Comparison of ENCODE assay signal across 9 mouse cellular contexts in genomic region chr12:105258787-105259186, GRCm38 (mm10). TPM values are rescaled to one million over a fixed set of nuclear protein-coding genes. Genes with fewer than 3 reads are reported as not detected.
DNase-seq lines count a peak whose midpoint lies in the region; ATAC-seq and TF ChIP-seq lines count a peak whose summit lies in the region.
"Had no signal": no experiment of that assay in that cellular context is flagged by ENCODE, and none has a peak within 500 bp of the region (broad histone marks: within the 10 kb centered on the region; RNA-seq: fewer than 3 reads in every experiment).

No protein-coding gene starts in this region.

- no peaks in the 10 kb centered on the region for H3K9me3 ChIP-seq in MEL (replicated peaks; ENCODE audit: insufficient read depth, low read length)
- no peaks in the 10 kb centered on the region for H3K9me3 ChIP-seq in embryonic facial prominence, embryonic 11.5 days (replicated peaks; ENCODE audit: control insufficient read depth, low read length)
- H3K9me3 ChIP-seq in heart, embryonic 12.5 days (replicated peaks), result no peaks in the 10 kb centered on the region

- ATAC-seq in embryonic facial prominence, embryonic 11.5 days (replicated peaks; ENCODE audit: insufficient number of reproducible peaks, low FRiP score, low TSS enrichment, low read depth), result no peak
- ATAC-seq in heart, embryonic 12.5 days (ENCODE audit: insufficient number of reproducible peaks, low FRiP score), result no peak

- DNase-seq in kidney, adult 2 months, result no peak
- no peak for DNase-seq in kidney, postnatal 14 days
- DNase-seq in A20 (ENCODE audit: low read depth, low spot score) (peak; percentile 59), MEL (ENCODE audit: low read depth, low spot score) (peak; percentile 12)
- peak; percentile 53 for DNase-seq in embryonic facial prominence, embryonic 11.5 days (ENCODE audit: low spot score)
- DNase-seq in urinary bladder, adult 2 months (ENCODE audit: low spot score), result no peak
- DNase-seq in heart, adult 18-20 months, result no peak

- peak; percentile 43 for TF ChIP-seq CTCF in kidney, adult 2 months (conservative IDR thresholded peaks at IDR 0.05; ENCODE audit: insufficient read depth, insufficient read length, low read depth, low read length)
- peak; percentile 30 to 68 (median 44) for TF ChIP-seq CTCF in MEL (IDR thresholded peaks at IDR 0.05 in 2 of 3, conservative IDR thresholded peaks at IDR 0.05 in 1 of 3; ENCODE audit: control insufficient read depth in 1 of 3, insufficient read depth in 1 of 3, low read depth in 2 of 3, low read length in 3 of 3, poor library complexity in 1 of 3, severe bottlenecking in 1 of 3)

- no peaks in the 10 kb centered on the region for H3K27me3 ChIP-seq in kidney, adult 2 months (replicated peaks; ENCODE audit: control insufficient read depth, insufficient read depth, low read length)
- no peaks in the 10 kb centered on the region for H3K27me3 ChIP-seq in MEL (ENCODE audit: control insufficient read depth in 1 of 2, insufficient read depth in 2 of 2, low read length in 2 of 2)
- H3K27me3 ChIP-seq in embryonic facial prominence, embryonic 11.5 days (ENCODE audit: control insufficient read depth, insufficient read depth, low read length), result no peaks in the 10 kb centered on the region
- 0 out of 2 replicates have a peak, but pooled peaks cover 13% of the 10 kb centered on the region for H3K27me3 ChIP-seq in heart, embryonic 12.5 days (replicated peaks)

- WGBS in kidney, adult 2 months, result 11% methylated on average over 9 of the region's 9 CpGs
- 8% methylated on average over 9 of the region's 9 CpGs for WGBS in embryonic facial prominence, embryonic 11.5 days
- 8% methylated on average over 9 of the region's 9 CpGs for WGBS in heart, embryonic 12.5 days

- H3K9ac ChIP-seq in MEL (ENCODE audit: control insufficient read depth, low read depth, low read length, poor library complexity, severe bottlenecking), result no peak overlapping the region
- H3K9ac ChIP-seq in embryonic facial prominence, embryonic 11.5 days (replicated peaks; ENCODE audit: low read length), result no peak overlapping the region
- H3K9ac ChIP-seq in heart, embryonic 12.5 days, result no peak overlapping the region

- H3K79me2 ChIP-seq in MEL (ENCODE audit: control insufficient read depth, insufficient read depth, low read length, poor library complexity), result no peaks in the 10 kb centered on the region

- no peaks in the 10 kb centered on the region for H3K4me1 ChIP-seq in kidney, adult 2 months (ENCODE audit: control insufficient read depth, insufficient read depth, low read length)
- H3K4me1 ChIP-seq in MEL (ENCODE audit: control insufficient read depth in 1 of 2, insufficient read depth in 2 of 2, low read length in 2 of 2), result no peaks in the 10 kb centered on the region
- no peaks in the 10 kb centered on the region for H3K4me1 ChIP-seq in embryonic facial prominence, embryonic 11.5 days (ENCODE audit: control insufficient read depth, insufficient read depth, low read length)
- 0 out of 2 replicates have a peak, but pooled peaks cover 3% of the 10 kb centered on the region for H3K4me1 ChIP-seq in heart, embryonic 12.5 days (replicated peaks)

- TF ChIP-seq RAD21 in MEL (IDR thresholded peaks at IDR 0.05; ENCODE audit: low read depth, low read length), result no peak

- no peak overlapping the region for H3K27ac ChIP-seq in kidney, adult 2 months (ENCODE audit: insufficient read depth, low read depth, low read length)
- H3K27ac ChIP-seq in MEL (ENCODE audit: control insufficient read depth, low read depth, low read length), result no peak overlapping the region
- no peak overlapping the region for H3K27ac ChIP-seq in embryonic facial prominence, embryonic 11.5 days (replicated peaks; ENCODE audit: low read depth, low read length)
- H3K27ac ChIP-seq in heart, embryonic 12.5 days (ENCODE audit: poor library complexity, severe bottlenecking), result no peak overlapping the region

- H3K4me3 ChIP-seq in kidney, adult 2 months (ENCODE audit: insufficient read depth, low read depth, low read length), result no peak overlapping the region
- no peak overlapping the region for H3K4me3 ChIP-seq in MEL (ENCODE audit: control insufficient read depth in 1 of 2, insufficient read depth in 1 of 2, low read depth in 2 of 2, low read length in 2 of 2)
- no peak overlapping the region for H3K4me3 ChIP-seq in embryonic facial prominence, embryonic 11.5 days (ENCODE audit: low read depth, low read length)
- H3K4me3 ChIP-seq in heart, embryonic 12.5 days, result no peak overlapping the region

- no peak overlapping the region for H3K4me2 ChIP-seq in embryonic facial prominence, embryonic 11.5 days (ENCODE audit: low read depth, low read length)
- H3K4me2 ChIP-seq in heart, embryonic 12.5 days, result no peak overlapping the region

- TF ChIP-seq EP300 in MEL (IDR thresholded peaks at IDR 0.05; ENCODE audit: low read depth in 1 of 2, low read length in 2 of 2), result no peak

- no peak for TF ChIP-seq POLR2A in kidney, adult 2 months (IDR thresholded peaks at IDR 0.05; ENCODE audit: low read depth, low read length)
- no peak for TF ChIP-seq POLR2A in MEL (IDR thresholded peaks at IDR 0.05; ENCODE audit: control insufficient read depth in 1 of 2, insufficient read depth in 1 of 2, low read depth in 1 of 2, low read length in 2 of 2, poor library complexity in 1 of 2)

- no peaks in the 10 kb centered on the region for H3K36me3 ChIP-seq in kidney, adult 2 months (ENCODE audit: control insufficient read depth, insufficient read depth, low read length)
- H3K36me3 ChIP-seq in MEL (ENCODE audit: control insufficient read depth in 1 of 2, insufficient read depth in 2 of 2, low read length in 2 of 2), result no peaks in the 10 kb centered on the region
- H3K36me3 ChIP-seq in embryonic facial prominence, embryonic 11.5 days (replicated peaks; ENCODE audit: control insufficient read depth, insufficient read depth, low read depth, low read length), result no peaks in the 10 kb centered on the region
- H3K36me3 ChIP-seq in heart, embryonic 12.5 days, result no peaks in the 10 kb centered on the region

TF ChIP-seq in MEL, 35 proteins besides CTCF, POLR2A, EP300 and RAD21:
- TF ChIP-seq SMC3 (IDR thresholded peaks at IDR 0.05; ENCODE audit: low read depth, low read length) (peak; percentile 21), ZMIZ1 (IDR thresholded peaks at IDR 0.05; ENCODE audit: low read depth, low read length) (no peak)
TF ChIP-seq in MEL: peak in this region for 1.

RNA-seq across cellular contexts. Expression of gene Tcl1, which starts 36.2 kb away (rescaled TPM):
- polyA plus RNA-seq in kidney, adult 2 months (2012; rRNA removed), result not detected in 2 replicates
- total RNA-seq in MEL (2012; rRNA removed), result not detected in 2 replicates
- not detected for polyA plus RNA-seq in MEL (2012; ENCODE audit: insufficient read depth in 1 of 2, insufficient read length in 2 of 2, low read depth in 1 of 2, low replicate concordance in 2 of 2, missing spikeins in 1 of 2)
- polyA plus RNA-seq in embryonic facial prominence, embryonic 11.5 days (2014; fragmentation: Nextera tagmentation; extraction: Ambion mirVana), result not detected in 2 replicates
- not detected in 2 replicates for polyA plus RNA-seq in urinary bladder, adult 2 months (2012; rRNA removed)
- not detected in 2 replicates for polyA plus RNA-seq in heart, embryonic 12.5 days (2016; fragmentation: Nextera tagmentation; extraction: Ambion mirVana)
- total RNA-seq in heart, adult 18-20 months (2021), result not detected
- total RNA-seq: left cerebral cortex, postnatal 25 days had no signal

RNA-seq across cellular contexts. Expression of gene Tcl1b4, which starts 57.0 kb away (rescaled TPM):
- not detected in 2 replicates for polyA plus RNA-seq in kidney, adult 2 months (2012; rRNA removed)
- total RNA-seq in MEL (2012; rRNA removed), result not detected in 2 replicates
- polyA plus RNA-seq in MEL (2012; ENCODE audit: insufficient read depth in 1 of 2, insufficient read length in 2 of 2, low read depth in 1 of 2, low replicate concordance in 2 of 2, missing spikeins in 1 of 2), result not detected
- not detected in 2 replicates for polyA plus RNA-seq in embryonic facial prominence, embryonic 11.5 days (2014; fragmentation: Nextera tagmentation; extraction: Ambion mirVana)
- not detected in 2 replicates for polyA plus RNA-seq in urinary bladder, adult 2 months (2012; rRNA removed)
- not detected in 2 replicates for polyA plus RNA-seq in heart, embryonic 12.5 days (2016; fragmentation: Nextera tagmentation; extraction: Ambion mirVana)
- not detected for total RNA-seq in heart, adult 18-20 months (2021)
- total RNA-seq: left cerebral cortex, postnatal 25 days had no signal

Comparison
In these comparisons a context has a peak if more than half of its experiments do, and no peak if none do; other contexts are left out.
1. DNase-seq: peak in A20 (single experiment), MEL (single experiment) and embryonic facial prominence, embryonic 11.5 days (single experiment); none in kidney, adult 2 months (single experiment), kidney, postnatal 14 days (single experiment), urinary bladder, adult 2 months (single experiment) and heart, adult 18-20 months (0 of 2).